Mouse (Mus musculus): ENCODE results near the gene Olfr804. TPM values are rescaled to one million over a fixed set of nuclear protein-coding genes. Genes with fewer than 3 reads are reported as not detected.

Olfr804 gene
- not detected for total RNA-seq (2021)
- long read RNA-seq, experiment 1 = 0 reads
- long read RNA-seq, experiment 2 = 0 reads

- no peak within 1 kb of the TSS for H3K4me3 ChIP-seq
- H3K27ac ChIP-seq = no peak within 1 kb of the TSS
- DNase-seq = no peak
- intact Hi-C loops (cut with DNase I) = no loop called here
- TF ChIP-seq CTCF (IDR thresholded peaks at IDR 0.05) = no peak
These were observed at the start of gene Olfr804 for GRCm38 (mm10) chr10:129702910-129703309. Olfr804 (plus strand) TSS chr10:129703210.

DNA sequence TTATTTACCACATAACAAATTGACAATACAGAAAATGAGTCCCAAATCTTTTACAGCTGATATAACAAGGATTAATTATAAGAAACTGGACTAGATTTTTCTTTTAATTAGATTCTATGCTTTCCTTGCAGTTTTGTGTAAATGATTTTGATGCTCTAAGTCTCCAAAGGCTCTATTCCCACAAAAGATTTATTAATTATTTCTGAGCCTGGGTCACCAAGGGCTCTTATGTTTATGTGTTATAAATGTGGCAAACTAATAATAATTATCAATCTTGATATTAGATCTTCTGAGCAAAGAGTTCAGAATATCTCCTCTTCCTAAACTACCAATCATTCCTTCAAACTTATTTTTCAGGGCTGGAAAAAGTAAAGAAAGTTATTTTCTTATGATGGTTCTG is 45.6 kb upstream of the Olfr804 start, which contains the start of gene Olfr800:
TSS of gene Olfr800 (plus strand) at position 301 of the 400 bp plus-strand sequence.
- no peak for DNase-seq
- intact Hi-C loops (cut with DNase I) = no loop called here
- no peak within 1 kb of the TSS for H3K27ac ChIP-seq
- no peak for TF ChIP-seq CTCF (IDR thresholded peaks at IDR 0.05)
- H3K4me3 ChIP-seq = no peak within 1 kb of the TSS

- no peak within 1 kb of the TSS for H3K27ac ChIP-seq
- no peak for TF ChIP-seq CTCF (IDR thresholded peaks at IDR 0.05)
- intact Hi-C loops (cut with DNase I) = no loop called here
- DNase-seq = no peak
- no peak within 1 kb of the TSS for H3K4me3 ChIP-seq
These were observed 29.2 kb upstream of the Olfr804 start, which contains the start of gene Olfr801 for GRCm38 (mm10) chr10:129673765-129674164. Olfr801 (minus strand) TSS chr10:129673865.

DNA sequence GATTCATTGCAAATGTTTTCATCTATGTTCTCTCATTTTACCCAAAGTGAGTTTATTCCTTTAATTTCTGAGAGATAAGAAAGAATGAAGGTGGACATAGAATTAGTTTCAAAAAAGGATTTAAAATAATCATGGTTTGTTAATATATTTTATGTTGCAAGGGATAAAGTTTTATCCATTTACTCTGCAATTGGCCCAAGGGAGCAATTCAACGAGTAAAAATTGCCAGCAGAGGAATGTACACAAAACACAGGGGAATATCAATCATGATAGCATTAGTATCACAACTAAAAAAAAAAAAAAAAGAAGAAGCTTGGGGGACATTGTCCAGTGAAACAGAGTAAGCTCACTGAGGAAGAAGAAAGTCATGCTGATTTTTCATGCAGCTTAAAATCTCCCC is 14.9 kb upstream of the Olfr804 start, which contains the start of gene Olfr802:
TSS of gene Olfr802 (minus strand) at position 101 of the 400 bp plus-strand sequence.
- no peak for TF ChIP-seq CTCF (IDR thresholded peaks at IDR 0.05)
- H3K27ac ChIP-seq = no peak within 1 kb of the TSS
- no peak within 1 kb of the TSS for H3K4me3 ChIP-seq
- no peak for DNase-seq
- intact Hi-C loops (cut with DNase I) = no loop called here

DNA sequence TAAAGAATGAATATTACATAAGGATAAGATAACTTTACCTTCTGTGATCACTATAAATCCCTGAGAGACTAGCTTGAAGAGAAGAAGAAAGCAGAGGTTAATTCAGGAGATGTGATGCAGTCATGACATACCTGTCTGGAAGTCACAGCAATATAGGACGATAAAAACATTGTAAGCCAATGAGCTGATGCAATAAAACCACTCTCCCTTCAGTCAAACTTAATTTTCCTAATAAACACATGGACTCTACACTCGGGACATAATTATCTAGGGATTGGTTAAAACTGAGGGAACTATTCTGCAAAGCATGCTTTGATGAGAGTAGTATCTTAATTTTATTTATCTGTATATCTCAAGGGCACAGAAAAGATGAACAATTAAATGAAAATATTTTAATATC is 8.8 kb upstream of the Olfr804 start, which contains the start of gene Olfr803:
TSS of gene Olfr803 (minus strand) at position 101 of the 400 bp plus-strand sequence.
- intact Hi-C loops (cut with DNase I) = no loop called here
- DNase-seq = no peak
- Histone ChIP-seq H3K4me3 (no peak within 1 kb of the TSS), H3K27ac (no peak within 1 kb of the TSS)
- TF ChIP-seq CTCF (IDR thresholded peaks at IDR 0.05) = no peak

- no peak within 1 kb of the TSS for H3K27ac ChIP-seq
- no peak for TF ChIP-seq CTCF (IDR thresholded peaks at IDR 0.05)
- intact Hi-C loops (cut with DNase I) = no loop called here
These were observed 26.3 kb downstream of the Olfr804 start, which contains the start of gene Olfr805 for GRCm38 (mm10) chr10:129729275-129729674. Olfr805 (minus strand) TSS chr10:129729375.

GRCm38 (mm10) chr10:129741821-129742220 is 38.8 kb downstream of the Olfr804 start, which contains the start of gene Olfr806:
Olfr806 (minus strand) TSS chr10:129741921.
- Histone ChIP-seq H3K4me3 (no peak within 1 kb of the TSS), H3K27ac (no peak within 1 kb of the TSS)
- DNase-seq = no peak
- intact Hi-C loops (cut with DNase I) = no loop called here
- TF ChIP-seq CTCF (IDR thresholded peaks at IDR 0.05) = no peak

More at GRCm38 (mm10) chr10:129729275-129729674, 26.3 kb downstream of the Olfr804 start, which contains the start of gene Olfr805:
- H3K4me3 ChIP-seq = no peak within 1 kb of the TSS
- no peak for DNase-seq

GRCm38 (mm10) chr10:129757693-129758092 is 54.7 kb downstream of the Olfr804 start, which contains the start of gene Olfr807:
Olfr807 (minus strand) TSS chr10:129757793.
- H3K27ac ChIP-seq = no peak within 1 kb of the TSS
- H3K4me3 ChIP-seq = no peak within 1 kb of the TSS
- TF ChIP-seq CTCF (IDR thresholded peaks at IDR 0.05) = no peak
- intact Hi-C loops (cut with DNase I) = no loop called here
- no peak for DNase-seq

Small RNA genes within 50 kb of the gene (microRNA-seq; reads per million reads assigned to microRNA genes)
- not detected for gene Gm24485

Other genes with a start within 250 kb of the Olfr804 start
- gene Olfr787, start 241.3 kb upstream of the Olfr804 start, total RNA-seq (2021) = not detected
- not detected for gene Olfr788, start 232.2 kb upstream of the Olfr804 start, total RNA-seq (2021)
- gene Olfr789, start 218.5 kb upstream of the Olfr804 start, total RNA-seq (2021) = not detected
- not detected for gene Olfr790, start 204.7 kb upstream of the Olfr804 start, total RNA-seq (2021)
- not detected for gene Olfr791, start 181.4 kb upstream of the Olfr804 start, total RNA-seq (2021)
- gene Olfr792, start 164.0 kb upstream of the Olfr804 start, total RNA-seq (2021) = not detected
- not detected for gene Olfr794, start 135.6 kb upstream of the Olfr804 start, total RNA-seq (2021)
- not detected for gene Olfr796, start 90.6 kb upstream of the Olfr804 start, total RNA-seq (2021)
- gene Olfr798, start 75.3 kb upstream of the Olfr804 start, total RNA-seq (2021) = not detected
- gene Olfr799, start 65.7 kb upstream of the Olfr804 start, total RNA-seq (2021) = not detected
- not detected for gene Olfr800, start 45.5 kb upstream of the Olfr804 start, total RNA-seq (2021)
- gene Olfr801, start 29.3 kb upstream of the Olfr804 start, total RNA-seq (2021) = not detected
- gene Olfr802, start 15.0 kb upstream of the Olfr804 start, total RNA-seq (2021) = not detected
- gene Olfr803, start 8.9 kb upstream of the Olfr804 start, total RNA-seq (2021) = not detected
- gene Olfr805, start 26.2 kb downstream of the Olfr804 start, total RNA-seq (2021) = not detected
- gene Olfr806, start 38.7 kb downstream of the Olfr804 start, total RNA-seq (2021) = not detected
- not detected for gene Olfr807, start 54.6 kb downstream of the Olfr804 start, total RNA-seq (2021)
- gene Olfr808, start 62.3 kb downstream of the Olfr804 start, total RNA-seq (2021) = not detected
- not detected for gene Olfr809, start 71.4 kb downstream of the Olfr804 start, total RNA-seq (2021)
- not detected for gene Olfr810, start 91.7 kb downstream of the Olfr804 start, total RNA-seq (2021)
- not detected for gene Olfr811, start 101.2 kb downstream of the Olfr804 start, total RNA-seq (2021)
- gene Olfr812, start 142.9 kb downstream of the Olfr804 start, total RNA-seq (2021) = not detected
- gene Olfr813, start 152.2 kb downstream of the Olfr804 start, total RNA-seq (2021) = not detected
- not detected for gene Olfr814, start 176.6 kb downstream of the Olfr804 start, total RNA-seq (2021)
- gene Olfr815, start 202.7 kb downstream of the Olfr804 start, total RNA-seq (2021) = not detected
- gene Olfr816, start 212.4 kb downstream of the Olfr804 start, total RNA-seq (2021) = not detected
- not detected for gene Olfr818, start 245.9 kb downstream of the Olfr804 start, total RNA-seq (2021)